Mouse (Mus musculus) ES-E14 (cell line): ENCODE data around the gene S100a5. TPM values are rescaled to one million over a fixed set of nuclear protein-coding genes. Genes with fewer than 3 reads are reported as not detected.

Source experiments
- DNase-seq: peaks from one replicate; pipeline ENCODE4 v3.0.0-alpha.2; 2013; ENCODE audit warnings: low read depth, low spot score
- H3K27ac ChIP-seq: 2 replicates; pipeline ENCODE4 v1.5.1; 2012; ENCODE audit warnings: low read depth, mild to moderate bottlenecking, low read length, moderate library complexity, mixed read lengths; ENCODE audit not compliant: poor library complexity, insufficient read depth, severe bottlenecking
- H3K36me3 ChIP-seq: 2 replicates; pipeline ENCODE4 v1.6.1; 2012; ENCODE audit warnings: mild to moderate bottlenecking, low read length, moderate library complexity, mixed read lengths; ENCODE audit not compliant: control insufficient read depth, poor library complexity, insufficient read depth, severe bottlenecking
- H3K4me1 ChIP-seq, 2 experiments: fragments of 150-350 bp in 1 of 2; sonication (generic) in 1 of 2; 2 replicates each; pipeline ENCODE4 v1.6.1; 2012; ENCODE audit warnings: low read length in 2 of 2, mild to moderate bottlenecking in 1 of 2, mixed read lengths in 1 of 2; ENCODE audit not compliant: control insufficient read depth in 2 of 2, insufficient read depth in 2 of 2, poor library complexity in 1 of 2
- H3K4me3 ChIP-seq, 2 experiments: fragments of 150-350 bp in 1 of 2; sonication (generic) in 1 of 2; 2 replicates each; pipeline ENCODE4 v1.5.1; 2012; ENCODE audit warnings: low read length in 2 of 2, low read depth in 1 of 2, mild to moderate bottlenecking in 1 of 2, mixed read lengths in 1 of 2; ENCODE audit not compliant: insufficient read depth in 1 of 2, poor library complexity in 1 of 2, severe bottlenecking in 1 of 2
- H3K9ac ChIP-seq: 2 replicates; pipeline ENCODE4 v1.6.1; 2012; ENCODE audit warnings: low read depth, mild to moderate bottlenecking, low read length, mixed read lengths; ENCODE audit not compliant: poor library complexity, insufficient read depth, severe bottlenecking
- H3K9me3 ChIP-seq: fragments of 150-350 bp; sonication (generic); 2 replicates; pipeline ENCODE4 v1.6.1; 2012; ENCODE audit warnings: low read depth, mild to moderate bottlenecking, low read length; ENCODE audit not compliant: control insufficient read depth, insufficient read depth
- CHD2 ChIP-seq: IDR thresholded peaks from 2 replicates; pipeline ENCODE4 v1.6.1; 2014; ENCODE audit warnings: mild to moderate bottlenecking, low read depth, low read length, inconsistent platforms
- HCFC1 ChIP-seq: IDR thresholded peaks from 2 replicates; pipeline ENCODE4 v1.6.1; 2012; ENCODE audit warnings: low read length, inconsistent platforms, borderline replicate concordance; ENCODE audit not compliant: insufficient read depth
- MAFK ChIP-seq: IDR thresholded peaks from 2 replicates; pipeline ENCODE4 v1.6.1; 2014; ENCODE audit warnings: mild to moderate bottlenecking, low read depth, low read length, inconsistent platforms; ENCODE audit not compliant: insufficient read depth
- ZC3H11A ChIP-seq: IDR thresholded peaks from 2 replicates; pipeline ENCODE4 v1.6.1; 2012; ENCODE audit warnings: low read depth, mild to moderate bottlenecking, inconsistent platforms, low read length, borderline replicate concordance
- ZNF384 ChIP-seq: IDR thresholded peaks from 2 replicates; pipeline ENCODE4 v1.6.1; 2012; ENCODE audit warnings: low read depth, low read length, inconsistent platforms
- in situ Hi-C, 2 experiments: fragments of 600-800 bp; cut with MboI; formaldehyde crosslinking; loops; one replicate each; pipeline ENCODE4 v1.15.1; 2025; ENCODE audit warnings: low sequenced_read_pairs in 2 of 2, inconsistent platforms in 1 of 2; ENCODE audit not compliant: unreplicated experiment in 2 of 2
- total RNA-seq: library from RNA; depleted of rRNA; stranded (reverse); fragments of 300-350 nt; gene quantifications from 2 replicates; pipeline ENCODE4 v1.2.3, GENCODE M21; 2012

Gene S100a5
- total RNA-seq, 1 experiment, result not detected

DNA sequence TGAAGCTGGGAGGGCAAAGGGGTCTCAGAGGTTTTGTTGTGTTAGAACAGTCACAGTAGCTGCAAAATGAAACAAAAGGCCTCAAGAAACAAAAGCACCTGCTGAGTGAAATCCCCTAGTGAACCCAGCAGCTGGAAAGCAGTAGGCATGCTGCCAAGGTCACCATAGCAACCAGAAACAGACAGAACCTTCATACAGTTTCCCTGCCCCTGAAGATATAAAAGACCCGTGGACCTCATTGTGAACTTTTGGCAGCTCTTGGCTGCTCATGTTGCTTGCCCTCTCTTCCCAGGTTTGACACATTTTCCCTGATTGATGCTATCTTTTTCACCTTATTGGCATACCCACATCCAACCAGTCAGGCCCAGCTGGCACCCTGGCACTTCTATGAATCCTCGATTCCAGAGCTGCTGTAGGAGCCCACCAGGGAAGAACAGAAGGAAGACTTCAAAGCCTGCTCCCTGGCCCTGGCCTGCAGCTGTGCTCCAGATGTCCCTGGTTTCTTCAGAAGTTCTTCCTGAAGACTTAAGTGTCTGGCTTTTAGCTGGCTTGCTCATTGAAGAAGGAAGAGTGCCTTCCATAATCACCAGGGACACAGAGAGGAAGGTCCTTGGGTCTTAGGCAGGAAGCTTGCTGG is 15.2 kb downstream of the S100a5 start:
- Histone ChIP-seq H3K9me3 (no peaks in the 10 kb centered on the region), H3K36me3 (no peaks in the 10 kb centered on the region), H3K27ac (no peak overlapping the region), H3K9ac (no peak overlapping the region), H3K4me3 (no peak overlapping the region), H3K4me1 (no peaks in the 10 kb centered on the region)
- DNase-seq, result no peak
- in situ Hi-C loops, result no loop called here
- TF ChIP-seq CHD2, result no peak
- no peak for TF ChIP-seq ZC3H11A
- TF ChIP-seq MAFK, result no peak
- TF ChIP-seq ZNF384, result no peak
- TF ChIP-seq HCFC1, result no peak

DNA sequence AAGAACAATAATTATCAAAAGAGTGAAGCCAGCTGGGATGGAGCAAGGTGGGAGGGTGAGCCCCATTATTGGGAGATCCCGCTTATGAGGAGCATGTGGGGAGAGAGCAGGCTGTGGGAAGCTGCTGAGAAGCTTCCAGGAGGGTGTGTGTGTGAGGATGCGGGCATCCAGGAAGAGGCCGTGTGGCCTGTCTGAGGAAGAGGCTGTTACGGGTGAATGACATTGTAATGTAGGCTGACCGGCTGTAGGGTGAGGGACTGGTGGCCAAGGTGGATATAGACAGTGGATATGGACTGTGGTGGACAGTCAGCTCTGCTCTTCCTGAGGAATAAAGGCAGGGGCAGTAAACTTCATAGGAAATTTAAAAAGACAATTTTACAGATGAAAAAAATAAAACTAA is 17.2 kb downstream of the S100a5 start:
- Histone ChIP-seq H3K27ac (no peak overlapping the region), H3K9me3 (no peaks in the 10 kb centered on the region), H3K4me3 (no peak overlapping the region), H3K4me1 (no peaks in the 10 kb centered on the region), H3K9ac (no peak overlapping the region), H3K36me3 (no peaks in the 10 kb centered on the region)
- DNase-seq, result no peak
- in situ Hi-C loops, result no loop called here
- no peak for TF ChIP-seq HCFC1
- TF ChIP-seq ZC3H11A, result no peak
- TF ChIP-seq CHD2, result no peak
- TF ChIP-seq ZNF384, result no peak
- TF ChIP-seq MAFK, result no peak

DNA sequence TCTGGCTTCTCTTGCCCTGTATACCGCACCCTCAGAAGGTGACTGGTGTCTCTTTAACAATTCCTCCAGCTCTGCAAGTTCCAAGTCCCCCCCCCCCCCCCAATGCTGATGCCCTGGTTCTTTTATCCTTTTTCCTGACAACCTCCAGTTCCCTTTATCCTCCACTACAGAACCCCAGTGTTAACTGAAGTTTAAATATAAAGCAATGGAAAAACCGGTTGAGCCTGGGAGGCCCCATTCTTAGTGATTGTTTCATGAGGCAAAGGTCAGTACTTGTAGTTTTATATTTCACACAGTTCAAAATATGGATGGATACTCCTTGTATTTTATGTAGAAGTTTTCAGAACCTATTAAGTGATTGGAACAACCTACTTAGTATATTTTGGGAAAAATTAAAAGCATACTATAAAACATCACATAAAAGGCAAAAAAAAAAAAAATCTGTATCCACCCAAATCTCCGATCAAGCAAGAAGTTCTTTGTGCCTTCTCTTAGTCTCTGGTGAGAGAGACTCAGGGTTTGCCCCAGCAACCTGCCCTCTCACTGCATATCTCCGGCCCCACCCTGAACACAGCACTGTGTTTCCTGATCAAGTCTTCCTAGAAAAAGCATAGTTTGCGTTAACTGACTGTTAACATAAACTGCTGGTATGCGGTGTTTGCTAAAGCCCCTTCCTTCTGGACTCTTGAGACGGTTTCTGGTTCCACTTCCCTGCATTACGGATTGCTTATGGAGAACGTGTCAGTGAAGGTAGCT is 18.1 kb downstream of the S100a5 start:
- Histone ChIP-seq H3K36me3 (no peaks in the 10 kb centered on the region), H3K27ac (no peak overlapping the region), H3K4me3 (no peak overlapping the region), H3K4me1 (no peaks in the 10 kb centered on the region), H3K9ac (no peak overlapping the region), H3K9me3 (no peaks in the 10 kb centered on the region)
- no peak for DNase-seq
- in situ Hi-C loops, result no loop called here
- no peak for TF ChIP-seq ZNF384
- TF ChIP-seq MAFK, result no peak
- TF ChIP-seq CHD2, result no peak
- no peak for TF ChIP-seq HCFC1
- no peak for TF ChIP-seq ZC3H11A

GRCm38 (mm10) chr3:90627366-90627765 is 19.0 kb downstream of the S100a5 start:
- H3K36me3 ChIP-seq, result no peaks in the 10 kb centered on the region
- TF ChIP-seq MAFK (no peak), CHD2 (no peak)
- H3K4me1 ChIP-seq, result no peaks in the 10 kb centered on the region
- in situ Hi-C loops, result no loop called here
- no peaks in the 10 kb centered on the region for H3K9me3 ChIP-seq
- no peak overlapping the region for H3K4me3 ChIP-seq
- no peak overlapping the region for H3K27ac ChIP-seq
- no peak for DNase-seq
- no peak overlapping the region for H3K9ac ChIP-seq
